9 mouse cellular contexts compared by ENCODE assay signal in genomic region chr2:30912291-30912773, GRCm38 (mm10). TPM values are rescaled to one million over a fixed set of nuclear protein-coding genes. Genes with fewer than 3 reads are reported as not detected.
DNase-seq lines count a peak whose midpoint lies in the region; ATAC-seq lines count a peak whose summit lies in the region.
"Had no signal": no experiment of that assay in that cellular context is flagged by ENCODE, and none has a peak within 500 bp of the region (broad histone marks: within the 10 kb centered on the region; RNA-seq: fewer than 3 reads in every experiment).

No protein-coding gene starts in this region.

- no peak for ATAC-seq in kidney, embryonic 16.5 days (ENCODE audit: low FRiP score, low TSS enrichment)

- H3K27me3 ChIP-seq in kidney, embryonic 16.5 days (ENCODE audit: insufficient read depth, low read length) = no peaks in the 10 kb centered on the region

- peaks cover 12% of the 10 kb centered on the region for H3K4me1 ChIP-seq in kidney, embryonic 16.5 days (ENCODE audit: insufficient read depth, low read length)

- WGBS in kidney, embryonic 16.5 days = 17% methylated on average over 4 of the region's 4 CpGs

- H3K9ac ChIP-seq in kidney, embryonic 16.5 days (replicated peaks; ENCODE audit: low read length) = no peak overlapping the region

- no peak overlapping the region for H3K4me3 ChIP-seq in kidney, embryonic 16.5 days (ENCODE audit: low read length)
- H3K4me3 ChIP-seq: layer of hippocampus, adult 2 months had no signal

- DNase-seq in kidney, adult 11 months = peak; percentile 67
- DNase-seq in gastrocnemius, postnatal 36 days = peak; percentile 68 to 77
- peak; percentile 71 for DNase-seq in kidney, adult 9 months
- DNase-seq in ovary, postnatal 14 days (ENCODE audit: low spot score) = peak; percentile 67
- DNase-seq in left cerebral cortex, adult 9 months (ENCODE audit: low spot score in 2 of 2) = no peak
- no peak for DNase-seq in spleen, adult 18-20 months
- no peak for DNase-seq in left cerebral cortex, postnatal 36 days (ENCODE audit: low spot score in 2 of 2)

- no peaks in the 10 kb centered on the region for H3K9me3 ChIP-seq in kidney, embryonic 16.5 days (ENCODE audit: low read length)

- intact Hi-C loops in gastrocnemius, postnatal 36 days (cut with DNase I) = no loop called here
- intact Hi-C loops in left cerebral cortex, postnatal 36 days (cut with DNase I) = no loop called here

- no peak overlapping the region for H3K27ac ChIP-seq in kidney, embryonic 16.5 days (ENCODE audit: low read length)
- H3K27ac ChIP-seq: layer of hippocampus, adult 2 months had no signal

- H3K4me2 ChIP-seq in kidney, embryonic 16.5 days (replicated peaks; ENCODE audit: low read depth, low read length) = no peak overlapping the region

- H3K36me3 ChIP-seq in kidney, embryonic 16.5 days (ENCODE audit: insufficient read depth, low read length) = no peaks in the 10 kb centered on the region

RNA-seq across cellular contexts. Expression of gene Ptges, which starts 17.3 kb away (rescaled TPM):
- 19.1 and 25.2 TPM in 2 replicates for polyA plus RNA-seq in kidney, embryonic 16.5 days (2015; fragmentation: Nextera tagmentation; extraction: Ambion mirVana)
- total RNA-seq in gastrocnemius, postnatal 36 days (2021) = 1 to 10 TPM; 3.0 to 6.5 TPM
- 1 to 10 TPM; 4.9 to 5.0 TPM for total RNA-seq in left cerebral cortex, postnatal 36 days (2021)

RNA-seq across cellular contexts. Expression of gene Tor1b, which starts 40.4 kb away (rescaled TPM):
- 38.9 and 40.4 TPM in 2 replicates for polyA plus RNA-seq in kidney, embryonic 16.5 days (2015; fragmentation: Nextera tagmentation; extraction: Ambion mirVana)
- total RNA-seq in gastrocnemius, postnatal 36 days (2021) = 10 to 100 TPM; 19.0 to 22.7 TPM
- total RNA-seq in left cerebral cortex, postnatal 36 days (2021) = 10 to 100 TPM; 28.4 to 31.8 TPM

RNA-seq across cellular contexts. Expression of gene Tor1a, which starts 55.4 kb away (rescaled TPM):
- polyA plus RNA-seq in kidney, embryonic 16.5 days (2015; fragmentation: Nextera tagmentation; extraction: Ambion mirVana) = 80.3 and 83.9 TPM in 2 replicates
- total RNA-seq in gastrocnemius, postnatal 36 days (2021) = 1 to 10 TPM; 4.1 to 5.1 TPM
- 10 to 100 TPM; 36.7 to 46.5 TPM for total RNA-seq in left cerebral cortex, postnatal 36 days (2021)

Comparison
In these comparisons a context has a peak if more than half of its experiments do, and no peak if none do; other contexts are left out.
1. DNase-seq: peak in kidney, adult 11 months (single experiment), gastrocnemius, postnatal 36 days (2 of 2), kidney, adult 9 months (single experiment) and ovary, postnatal 14 days (single experiment); none in left cerebral cortex, adult 9 months (0 of 2), spleen, adult 18-20 months (0 of 2) and left cerebral cortex, postnatal 36 days (0 of 2).
2. RNA of gene Tor1a, which starts 55.4 kb away (total RNA-seq): 36.7 to 46.5 TPM in left cerebral cortex, postnatal 36 days; 4.1 to 5.1 TPM in gastrocnemius, postnatal 36 days; every median in the first group is over 4 times any median in the second.